Mouse (Mus musculus) kidney, embryonic 14.5 days (tissue): ENCODE data around the gene Ppp1r15b. TPM values are rescaled to one million over a fixed set of nuclear protein-coding genes. Genes with fewer than 3 reads are reported as not detected.

Experiments used
- ATAC-seq: fragments of 200-750 bp; cut with Nextera tagmentation; 2 replicates; pipeline ENCODE4 v1.8.0; 2017; ENCODE audit warnings: moderate number of reproducible peaks, mild to moderate bottlenecking, moderate TSS enrichment, moderate library complexity; ENCODE audit not compliant: low FRiP score, low TSS enrichment
- H3K27ac ChIP-seq: fragments of 300-500 bp; sonication (generic); 2 replicates; pipeline ENCODE4 v1.5.1; 2014; ENCODE audit warnings: low read depth, mild to moderate bottlenecking, low read length, moderate library complexity, mixed read lengths
- H3K27me3 ChIP-seq: fragments of 300-500 bp; sonication (generic); 2 replicates; pipeline ENCODE4 v1.6.1; 2014; ENCODE audit warnings: mild to moderate bottlenecking, low read length; ENCODE audit not compliant: control insufficient read depth, insufficient read depth
- H3K36me3 ChIP-seq: fragments of 300-500 bp; sonication (generic); 2 replicates; pipeline ENCODE4 v1.6.1; 2014; ENCODE audit warnings: low read length, mixed read lengths; ENCODE audit not compliant: control insufficient read depth, insufficient read depth
- H3K4me1 ChIP-seq: fragments of 300-500 bp; sonication (generic); 2 replicates; pipeline ENCODE4 v1.6.1; 2014; ENCODE audit warnings: low read length, mixed read lengths; ENCODE audit not compliant: control insufficient read depth, insufficient read depth
- H3K4me2 ChIP-seq: fragments of 300-500 bp; sonication (generic); replicated peaks from 2 replicates; pipeline ENCODE4 v1.6.1; 2014; ENCODE audit warnings: low read depth, mild to moderate bottlenecking, low read length
- H3K4me3 ChIP-seq: fragments of 300-500 bp; sonication (generic); 2 replicates; pipeline ENCODE4 v1.5.1; 2014; ENCODE audit warnings: mild to moderate bottlenecking, low read length
- H3K9ac ChIP-seq: fragments of 300-500 bp; sonication (generic); 2 replicates; pipeline ENCODE4 v1.6.1; 2014; ENCODE audit warnings: low read depth, mild to moderate bottlenecking, low read length, moderate library complexity
- H3K9me3 ChIP-seq: fragments of 300-500 bp; sonication (generic); 2 replicates; pipeline ENCODE4 v1.6.1; 2016; ENCODE audit warnings: low read length; ENCODE audit not compliant: control insufficient read depth
- WGBS: fragments of 180-500 bp; shearing (Covaris S2); extraction: QIAGEN DNeasy Blood & Tissue Kit; methylation state at CpG from one replicate; pipeline ENCODE4 v1.1.7; 2014; 5-methylcytosine and 5-hydroxymethylcytosine counted together
- polyA plus RNA-seq: library from polyadenylated mRNA; unstranded; fragments of >200 nt; fragmentation: Nextera tagmentation; extraction: Ambion mirVana; gene quantifications from 2 replicates; pipeline ENCODE4 v1.2.1, GENCODE M21; 2014

Gene Ppp1r15b
- polyA plus RNA-seq, 1 experiment from 2014 or later = 49.4 TPM

DNA sequence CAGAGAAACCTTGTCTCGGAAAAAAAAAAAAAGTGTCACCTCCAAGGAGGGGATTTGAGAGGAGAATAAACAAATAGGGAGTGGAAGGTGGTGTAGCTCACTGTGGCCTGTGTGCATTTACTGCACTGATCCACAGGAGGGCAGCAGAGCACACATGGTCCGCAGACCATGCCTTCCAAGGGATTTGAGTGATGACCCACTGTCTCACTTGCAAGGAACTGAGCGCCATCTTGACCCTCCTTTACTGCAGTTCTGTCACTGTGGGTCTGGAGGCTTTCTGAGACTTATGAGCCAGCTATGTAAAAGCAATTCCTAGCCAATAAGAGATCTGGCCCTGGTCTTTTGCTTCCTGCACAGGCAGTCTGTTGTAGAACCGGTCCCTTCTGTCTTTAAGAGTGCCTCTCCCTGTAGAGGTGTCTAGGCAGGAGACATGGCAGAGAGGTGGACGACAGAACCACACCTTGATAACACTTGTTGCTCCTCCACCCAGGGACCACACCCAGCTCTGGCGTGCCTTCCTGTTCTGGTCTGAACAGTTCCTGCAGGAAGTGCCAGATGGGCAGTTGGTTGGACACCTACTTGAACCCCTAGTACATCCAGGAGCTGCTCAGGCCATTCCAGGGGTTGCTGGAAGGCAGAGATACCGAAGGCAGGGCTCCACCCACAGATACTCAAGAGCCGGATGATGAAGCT lies 46.7 kb downstream of the Ppp1r15b start:
- no peak overlapping the region for H3K4me3 ChIP-seq
- H3K36me3 ChIP-seq = no peaks in the 10 kb centered on the region
- ATAC-seq = no peak
- H3K4me1 ChIP-seq = peaks cover 16% of the 10 kb centered on the region
- H3K9me3 ChIP-seq = no peaks in the 10 kb centered on the region
- no peak overlapping the region for H3K9ac ChIP-seq
- 51% methylated on average over 8 of the region's 8 CpGs for WGBS
- H3K27ac ChIP-seq = no peak overlapping the region
- H3K4me2 ChIP-seq = no peak overlapping the region
- peaks cover 15% of the 10 kb centered on the region for H3K27me3 ChIP-seq

DNA sequence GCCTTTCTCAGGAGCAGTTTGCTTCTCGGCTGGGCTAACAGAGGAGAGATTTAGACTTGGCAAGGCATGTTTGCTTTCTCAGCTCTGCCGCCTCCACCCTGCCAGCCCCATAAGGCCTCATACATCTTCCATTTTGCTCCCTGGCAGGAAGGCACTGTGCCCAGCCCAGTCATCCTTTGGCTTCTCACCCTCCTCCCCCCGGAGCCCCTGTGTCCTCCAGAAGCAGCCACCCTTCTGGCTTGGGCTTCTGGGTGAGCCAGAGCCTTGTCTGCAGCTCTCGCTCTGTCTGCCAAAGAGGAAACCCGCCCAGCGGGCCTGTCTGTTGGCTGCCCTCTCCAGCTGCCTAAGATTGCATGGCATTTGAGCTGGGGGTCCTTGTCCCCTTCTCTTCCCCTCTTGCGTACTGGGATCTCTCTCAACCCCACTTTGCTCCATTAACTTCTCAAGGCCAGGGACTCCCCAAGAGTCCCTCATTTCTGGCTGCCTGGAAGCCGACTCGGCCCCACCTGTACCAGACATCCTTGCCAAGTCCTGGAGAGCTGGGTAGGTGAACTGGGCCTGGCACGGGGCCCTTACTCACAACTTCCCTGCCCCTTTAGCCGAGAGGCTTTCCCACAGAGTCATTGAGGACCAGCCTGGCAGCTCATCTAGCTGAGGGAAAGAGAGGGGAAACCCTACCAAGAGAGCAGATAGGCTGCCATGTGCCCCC lies 47.9 kb downstream of the Ppp1r15b start:
- Histone ChIP-seq H3K9ac (no peak overlapping the region), H3K36me3 (no peaks in the 10 kb centered on the region), H3K4me2 (no peak overlapping the region), H3K27ac (no peak overlapping the region), H3K4me1 (peaks cover 22% of the 10 kb centered on the region), H3K9me3 (no peaks in the 10 kb centered on the region), H3K27me3 (peaks cover 23% of the 10 kb centered on the region), H3K4me3 (no peak overlapping the region)
- ATAC-seq = no peak
- 82% methylated on average over 11 of the region's 11 CpGs for whole genome bisulfite sequencing

GRCm38 (mm10) chr1:133181072-133182015 lies 50.4 kb downstream of the Ppp1r15b start:
- no peaks in the 10 kb centered on the region for H3K36me3 ChIP-seq
- H3K4me1 ChIP-seq = peaks cover 22% of the 10 kb centered on the region
- peak overlapping the region; percentile 42 for H3K4me3 ChIP-seq
- H3K9me3 ChIP-seq = no peaks in the 10 kb centered on the region
- peak overlapping the region; percentile 19; the same call in 1 of the 2 replicates for H3K9ac ChIP-seq
- peak overlapping the region; percentile 87 for H3K4me2 ChIP-seq
- under 1% methylated on average over 31 of the region's 31 CpGs for WGBS
- H3K27me3 ChIP-seq = peaks cover 23% of the 10 kb centered on the region
- H3K27ac ChIP-seq = no peak overlapping the region
- peak; percentile 78 for ATAC-seq

- Histone ChIP-seq H3K4me3 (peak overlapping the region; percentile 42), H3K4me2 (peak overlapping the region; percentile 87), H3K4me1 (peaks cover 22% of the 10 kb centered on the region), H3K9ac (peak overlapping the region; percentile 19; the same call in 1 of the 2 replicates), H3K9me3 (no peaks in the 10 kb centered on the region), H3K36me3 (no peaks in the 10 kb centered on the region), H3K27ac (no peak overlapping the region), H3K27me3 (peaks cover 23% of the 10 kb centered on the region)
- 0% methylated on average over 23 of the region's 25 CpGs for WGBS
- peak; percentile 50 for ATAC-seq
Measured at GRCm38 (mm10) chr1:133182016-133182705, 51.2 kb downstream of the Ppp1r15b start.

- Histone ChIP-seq H3K27ac (no peak overlapping the region), H3K27me3 (peaks cover 23% of the 10 kb centered on the region), H3K36me3 (no peaks in the 10 kb centered on the region), H3K9ac (peak overlapping the region; percentile 18; the same call in 1 of the 2 replicates), H3K4me3 (peak overlapping the region; percentile 42), H3K4me2 (peak overlapping the region; percentile 87), H3K4me1 (peaks cover 22% of the 10 kb centered on the region), H3K9me3 (no peaks in the 10 kb centered on the region)
- WGBS = 1% methylated on average over 16 of the region's 16 CpGs
- 0 out of 2 replicates have a peak, but pooled peaks have one; percentile 10 for ATAC-seq
Measured at GRCm38 (mm10) chr1:133182706-133183095, 51.8 kb downstream of the Ppp1r15b start.

DNA sequence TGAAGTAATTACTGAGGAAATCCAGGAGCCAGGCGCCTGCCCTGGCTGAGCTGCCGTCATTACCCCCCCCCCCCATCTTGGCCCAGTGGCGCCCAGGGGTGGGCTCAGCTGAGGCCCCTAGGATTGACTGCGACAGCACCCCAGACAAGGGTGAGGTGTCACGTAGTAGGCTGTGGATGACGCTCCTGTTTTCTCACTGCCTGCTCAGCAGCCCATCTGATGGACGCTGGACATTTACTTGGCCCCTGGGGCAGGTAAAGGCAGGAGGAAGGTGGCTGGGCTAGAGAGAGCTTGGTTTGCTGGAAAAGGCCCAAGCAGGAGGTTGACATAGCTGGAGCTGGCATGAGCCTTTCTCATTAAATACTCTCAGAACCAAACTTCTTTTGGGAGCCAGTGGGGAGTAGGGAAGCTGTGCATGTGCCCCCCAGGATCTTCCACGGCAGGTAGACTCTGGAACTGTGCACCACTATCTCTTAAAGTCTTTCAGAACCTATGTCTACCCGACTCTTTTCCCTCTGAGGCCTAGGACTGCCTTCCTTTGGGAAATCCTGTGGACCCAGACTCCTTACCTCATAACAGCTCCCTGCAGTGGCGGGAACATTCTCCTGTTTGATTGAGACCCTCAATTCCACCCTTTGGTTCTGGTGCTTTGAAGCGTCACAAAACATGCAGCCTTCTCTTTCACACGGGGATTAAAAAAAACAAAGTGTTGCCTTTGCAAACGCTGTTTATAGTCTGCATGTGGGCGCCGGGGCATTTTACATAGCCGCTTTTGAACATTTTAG lies 52.4 kb downstream of the Ppp1r15b start:
- ATAC-seq = no peak
- H3K4me3 ChIP-seq = peak overlapping the region; percentile 42; the same call in 1 of the 2 replicates
- H3K4me2 ChIP-seq = peak overlapping the region; percentile 87
- 27% methylated on average over 16 of the region's 16 CpGs for WGBS
- peaks cover 22% of the 10 kb centered on the region for H3K4me1 ChIP-seq
- peaks cover 23% of the 10 kb centered on the region for H3K27me3 ChIP-seq
- no peak overlapping the region for H3K27ac ChIP-seq
- H3K9me3 ChIP-seq = no peaks in the 10 kb centered on the region
- peak overlapping the region; percentile 18; the same call in 1 of the 2 replicates for H3K9ac ChIP-seq
- H3K36me3 ChIP-seq = no peaks in the 10 kb centered on the region

DNA sequence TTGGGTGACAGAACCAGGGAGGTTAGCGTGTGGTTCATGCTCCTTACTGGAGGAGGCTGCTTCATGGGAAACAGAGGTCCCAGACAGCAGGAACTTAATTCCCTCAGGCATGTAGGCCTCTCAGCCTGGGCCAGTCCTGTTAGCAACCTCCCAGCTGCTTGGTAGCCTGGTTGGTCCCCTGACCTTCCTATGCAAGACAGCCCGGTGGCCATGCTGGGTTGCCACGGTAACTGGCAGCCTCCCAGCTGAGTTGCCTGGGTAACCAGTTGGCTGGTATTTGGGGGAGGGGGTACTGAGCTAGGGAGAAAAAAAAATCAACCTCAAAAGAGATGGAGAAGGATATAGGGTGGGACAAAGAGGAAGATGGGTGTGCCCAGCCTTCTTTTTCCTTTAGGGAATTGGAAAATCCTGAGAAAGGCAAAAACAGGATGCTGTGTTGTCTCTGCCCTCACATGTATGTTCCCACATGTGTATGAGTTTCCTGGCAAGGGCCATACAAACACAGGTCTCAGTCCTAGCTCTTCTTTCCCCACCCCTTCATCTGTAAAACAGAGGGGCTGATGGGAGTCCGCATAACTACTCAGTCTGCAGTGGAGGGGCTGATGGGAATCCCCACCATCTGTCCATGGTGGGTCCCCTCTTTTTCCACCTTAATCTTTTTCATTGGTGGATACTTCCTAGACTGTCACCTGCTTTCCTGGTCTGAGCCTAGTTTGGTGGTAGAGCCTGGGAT lies 57.2 kb downstream of the Ppp1r15b start:
- Histone ChIP-seq H3K9me3 (no peaks in the 10 kb centered on the region), H3K9ac (no peak overlapping the region), H3K27me3 (peaks cover 4% of the 10 kb centered on the region; the same call in 1 of the 2 replicates), H3K4me2 (no peak overlapping the region), H3K36me3 (no peaks in the 10 kb centered on the region), H3K4me1 (peaks cover 6% of the 10 kb centered on the region; the same call in 1 of the 2 replicates), H3K27ac (no peak overlapping the region), H3K4me3 (no peak overlapping the region)
- 30% methylated on average over 4 of the region's 4 CpGs for WGBS
- no peak for ATAC-seq
